Mouse (Mus musculus): ENCODE measurements around the gene Lhcgr. TPM values are rescaled to one million over a fixed set of nuclear protein-coding genes. Genes with fewer than 3 reads are reported as not detected.

The Lhcgr gene
- polyA plus RNA-seq, 1 experiment from 2014 or later: not detected

GRCm38 (mm10) chr17:88770081-88770480 is 21.7 kb downstream of the Lhcgr start:
- Histone ChIP-seq H3K9me3 (replicated peaks) (no peaks in the 10 kb centered on the region), H3K9ac (no peak overlapping the region), H3K4me1 (replicated peaks) (no peaks in the 10 kb centered on the region), H3K27me3 (no peaks in the 10 kb centered on the region), H3K36me3 (no peaks in the 10 kb centered on the region), H3K4me2 (no peak overlapping the region), H3K27ac (no peak overlapping the region), H3K4me3 (no peak overlapping the region)
- WGBS: 81% methylated on average over 7 of the region's 7 CpGs
- no peak for ATAC-seq (replicated peaks; ENCODE audit: insufficient number of reproducible peaks, insufficient read depth, low FRiP score, low read depth)

GRCm38 (mm10) chr17:88769283-88769859 is 22.4 kb downstream of the Lhcgr start:
- H3K4me2 ChIP-seq: no peak overlapping the region
- H3K4me1 ChIP-seq (replicated peaks): no peaks in the 10 kb centered on the region
- no peak overlapping the region for H3K9ac ChIP-seq
- no peaks in the 10 kb centered on the region for H3K27me3 ChIP-seq
- H3K9me3 ChIP-seq (replicated peaks): no peaks in the 10 kb centered on the region
- H3K4me3 ChIP-seq: no peak overlapping the region
- no peak overlapping the region for H3K27ac ChIP-seq
- H3K36me3 ChIP-seq: no peaks in the 10 kb centered on the region
- no peak for ATAC-seq (replicated peaks; ENCODE audit: insufficient number of reproducible peaks, insufficient read depth, low FRiP score, low read depth)
- 63% methylated on average over 2 of the region's 2 CpGs for whole genome bisulfite sequencing

- 79% methylated on average over 6 of the region's 6 CpGs for WGBS
- ATAC-seq (replicated peaks; ENCODE audit: insufficient number of reproducible peaks, insufficient read depth, low FRiP score, low read depth): no peak
- H3K36me3 ChIP-seq: no peaks in the 10 kb centered on the region
- no peaks in the 10 kb centered on the region for H3K9me3 ChIP-seq (replicated peaks)
- no peak overlapping the region for H3K4me2 ChIP-seq
- no peaks in the 10 kb centered on the region for H3K27me3 ChIP-seq
- no peak overlapping the region for H3K4me3 ChIP-seq
- H3K4me1 ChIP-seq (replicated peaks): no peaks in the 10 kb centered on the region
- H3K9ac ChIP-seq: no peak overlapping the region
- H3K27ac ChIP-seq: no peak overlapping the region
These were observed 24.9 kb downstream of the Lhcgr start for GRCm38 (mm10) chr17:88766857-88767256.

- Histone ChIP-seq H3K9me3 (replicated peaks) (no peaks in the 10 kb centered on the region), H3K4me1 (replicated peaks) (no peaks in the 10 kb centered on the region), H3K9ac (no peak overlapping the region), H3K4me3 (no peak overlapping the region), H3K4me2 (no peak overlapping the region), H3K36me3 (no peaks in the 10 kb centered on the region), H3K27ac (no peak overlapping the region), H3K27me3 (no peaks in the 10 kb centered on the region)
- WGBS: 68% methylated on average over 3 of the region's 3 CpGs
- no peak for ATAC-seq (replicated peaks; ENCODE audit: insufficient number of reproducible peaks, insufficient read depth, low FRiP score, low read depth)
These were observed 27.7 kb downstream of the Lhcgr start for GRCm38 (mm10) chr17:88764136-88764485.

GRCm38 (mm10) chr17:88763396-88764135 is 28.2 kb downstream of the Lhcgr start:
- Histone ChIP-seq H3K4me1 (replicated peaks) (no peaks in the 10 kb centered on the region), H3K4me2 (no peak overlapping the region)
- WGBS: 54% methylated on average over 5 of the region's 5 CpGs

GRCm38 (mm10) chr17:88758003-88758437 is 33.8 kb downstream of the Lhcgr start:
- H3K4me3 ChIP-seq: no peak overlapping the region
- no peaks in the 10 kb centered on the region for H3K36me3 ChIP-seq
- 0 out of 2 replicates have a peak, but pooled peaks cover 5% of the 10 kb centered on the region for H3K4me1 ChIP-seq (replicated peaks)
- WGBS: 13% methylated on average over 9 of the region's 9 CpGs
- peaks cover 11% of the 10 kb centered on the region; the same call in 1 of the 2 replicates for H3K27me3 ChIP-seq
- H3K4me2 ChIP-seq: no peak overlapping the region
- H3K9me3 ChIP-seq (replicated peaks): no peaks in the 10 kb centered on the region
- no peak overlapping the region for H3K27ac ChIP-seq
- no peak overlapping the region for H3K9ac ChIP-seq
- ATAC-seq (replicated peaks; ENCODE audit: insufficient number of reproducible peaks, insufficient read depth, low FRiP score, low read depth): no peak

More at GRCm38 (mm10) chr17:88763396-88764135, 28.2 kb downstream of the Lhcgr start:
- H3K9ac ChIP-seq: no peak overlapping the region
- H3K36me3 ChIP-seq: no peaks in the 10 kb centered on the region
- H3K27me3 ChIP-seq: no peaks in the 10 kb centered on the region
- no peaks in the 10 kb centered on the region for H3K9me3 ChIP-seq (replicated peaks)
- no peak for ATAC-seq (replicated peaks; ENCODE audit: insufficient number of reproducible peaks, insufficient read depth, low FRiP score, low read depth)
- H3K4me3 ChIP-seq: no peak overlapping the region
- H3K27ac ChIP-seq: no peak overlapping the region

- ATAC-seq (replicated peaks; ENCODE audit: insufficient number of reproducible peaks, insufficient read depth, low FRiP score, low read depth): no peak
- 65% methylated on average over 6 of the region's 6 CpGs for WGBS
These were observed 36.0 kb downstream of the Lhcgr start for GRCm38 (mm10) chr17:88755776-88756175.

GRCm38 (mm10) chr17:88753472-88753857 is 38.3 kb downstream of the Lhcgr start:
- H3K36me3 ChIP-seq: no peaks in the 10 kb centered on the region
- no peak overlapping the region for H3K27ac ChIP-seq
- H3K9ac ChIP-seq: no peak overlapping the region
- H3K4me3 ChIP-seq: peak overlapping the region; percentile 30; the same call in 1 of the 2 replicates
- WGBS: 52% methylated on average over 12 of the region's 12 CpGs
- H3K27me3 ChIP-seq: peaks cover 11% of the 10 kb centered on the region; the same call in 1 of the 2 replicates
- ATAC-seq (replicated peaks; ENCODE audit: insufficient number of reproducible peaks, insufficient read depth, low FRiP score, low read depth): no peak
- 0 out of 2 replicates have a peak, but pooled peaks cover 5% of the 10 kb centered on the region for H3K4me1 ChIP-seq (replicated peaks)
- H3K4me2 ChIP-seq: peak overlapping the region; percentile 46
- H3K9me3 ChIP-seq (replicated peaks): no peaks in the 10 kb centered on the region

More at GRCm38 (mm10) chr17:88755776-88756175, 36.0 kb downstream of the Lhcgr start:
- Histone ChIP-seq H3K4me1 (replicated peaks) (0 out of 2 replicates have a peak, but pooled peaks cover 5% of the 10 kb centered on the region), H3K36me3 (no peaks in the 10 kb centered on the region), H3K4me3 (no peak overlapping the region), H3K27me3 (peaks cover 11% of the 10 kb centered on the region; the same call in 1 of the 2 replicates), H3K4me2 (no peak overlapping the region), H3K27ac (no peak overlapping the region), H3K9me3 (replicated peaks) (no peaks in the 10 kb centered on the region), H3K9ac (no peak overlapping the region)

GRCm38 (mm10) chr17:88752827-88753471 is 38.8 kb downstream of the Lhcgr start:
- H3K4me3 ChIP-seq: peak overlapping the region; percentile 30; the same call in 1 of the 2 replicates
- peak overlapping the region; percentile 46 for H3K4me2 ChIP-seq
- H3K9ac ChIP-seq: no peak overlapping the region
- 6% methylated on average over 17 of the region's 17 CpGs for WGBS
- no peaks in the 10 kb centered on the region for H3K36me3 ChIP-seq
- H3K27ac ChIP-seq: no peak overlapping the region
- H3K27me3 ChIP-seq: peaks cover 11% of the 10 kb centered on the region; the same call in 1 of the 2 replicates
- H3K4me1 ChIP-seq (replicated peaks): 0 out of 2 replicates have a peak, but pooled peaks cover 2% of the 10 kb centered on the region
- no peak; the same call in 1 of the 2 replicates for ATAC-seq (replicated peaks; ENCODE audit: insufficient number of reproducible peaks, insufficient read depth, low FRiP score, low read depth)
- no peaks in the 10 kb centered on the region for H3K9me3 ChIP-seq (replicated peaks)

- Histone ChIP-seq H3K27me3 (peaks cover 11% of the 10 kb centered on the region; the same call in 1 of the 2 replicates), H3K4me1 (replicated peaks) (no peaks in the 10 kb centered on the region), H3K27ac (no peak overlapping the region), H3K36me3 (no peaks in the 10 kb centered on the region), H3K4me3 (no peak overlapping the region), H3K9ac (no peak overlapping the region), H3K9me3 (replicated peaks) (no peaks in the 10 kb centered on the region), H3K4me2 (peak overlapping the region; percentile 29; the same call in 1 of the 2 replicates)
- ATAC-seq (replicated peaks; ENCODE audit: insufficient number of reproducible peaks, insufficient read depth, low FRiP score, low read depth): no peak
- 67% methylated on average over 8 of the region's 8 CpGs for WGBS
These were observed 42.1 kb downstream of the Lhcgr start for GRCm38 (mm10) chr17:88749646-88750045.

GRCm38 (mm10) chr17:88706231-88706649 is 85.5 kb downstream of the Lhcgr start:
- ATAC-seq (replicated peaks; ENCODE audit: insufficient number of reproducible peaks, insufficient read depth, low FRiP score, low read depth): no peak
- Histone ChIP-seq H3K27me3 (no peaks in the 10 kb centered on the region), H3K27ac (no peak overlapping the region), H3K9me3 (replicated peaks) (no peaks in the 10 kb centered on the region), H3K4me1 (replicated peaks) (no peaks in the 10 kb centered on the region), H3K9ac (no peak overlapping the region), H3K36me3 (no peaks in the 10 kb centered on the region), H3K4me2 (no peak overlapping the region), H3K4me3 (no peak overlapping the region)
- WGBS: 53% methylated on average over 8 of the region's 8 CpGs
